Mouse (Mus musculus): ENCODE measurements around the gene Sh3glb1. TPM values are rescaled to one million over a fixed set of nuclear protein-coding genes. Genes with fewer than 3 reads are reported as not detected.
A peak's percentile ranks its signal among the peaks of the same experiment; 100 is the strongest.

Gene Sh3glb1
- total RNA-seq, 2 experiments from 2014 or later, result 182 to 202 TPM

DNA sequence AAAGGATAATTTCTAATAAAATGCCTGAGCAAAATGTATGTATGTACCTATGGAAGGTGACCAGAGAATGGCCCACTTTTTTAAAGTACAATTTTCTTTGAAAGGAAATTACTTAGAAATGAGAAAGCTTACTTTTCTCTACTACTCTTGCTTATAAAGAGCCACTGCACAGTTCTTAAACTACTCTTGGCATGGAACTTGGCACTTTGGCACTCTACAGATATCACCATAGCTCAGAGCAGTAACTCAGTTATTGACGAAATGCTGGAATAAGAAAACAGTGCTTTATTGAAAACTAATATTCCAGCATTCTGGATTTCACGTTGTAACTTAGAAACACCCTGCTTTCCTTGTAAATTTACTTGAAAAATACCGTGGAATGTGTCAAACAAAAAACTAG is 3.0 kb downstream of the Sh3glb1 start:
- ATAC-seq (replicated peaks; ENCODE audit: low FRiP score, poor library complexity, severe bottlenecking), result no peak

DNA sequence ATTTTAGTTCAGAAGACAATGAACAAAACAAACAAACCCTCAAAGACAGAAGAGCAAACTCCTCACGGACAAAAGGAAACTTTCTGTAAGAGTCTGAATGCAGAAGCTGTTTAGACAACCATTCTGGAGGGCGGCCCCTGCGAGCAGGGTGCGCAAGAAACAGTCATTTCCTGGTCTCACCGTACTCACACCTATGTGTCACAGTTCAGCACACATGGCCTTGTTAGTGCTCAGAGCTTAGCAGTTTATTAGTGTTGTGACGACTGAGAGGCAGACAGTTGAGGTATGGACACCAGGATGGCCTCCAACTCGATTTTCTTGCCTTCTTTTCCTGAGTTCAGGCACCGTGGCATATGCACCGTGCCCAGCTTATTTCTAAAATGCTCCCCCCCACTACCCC is 4.2 kb downstream of the Sh3glb1 start:
- no peak for ATAC-seq (replicated peaks; ENCODE audit: low FRiP score, poor library complexity, severe bottlenecking)

DNA sequence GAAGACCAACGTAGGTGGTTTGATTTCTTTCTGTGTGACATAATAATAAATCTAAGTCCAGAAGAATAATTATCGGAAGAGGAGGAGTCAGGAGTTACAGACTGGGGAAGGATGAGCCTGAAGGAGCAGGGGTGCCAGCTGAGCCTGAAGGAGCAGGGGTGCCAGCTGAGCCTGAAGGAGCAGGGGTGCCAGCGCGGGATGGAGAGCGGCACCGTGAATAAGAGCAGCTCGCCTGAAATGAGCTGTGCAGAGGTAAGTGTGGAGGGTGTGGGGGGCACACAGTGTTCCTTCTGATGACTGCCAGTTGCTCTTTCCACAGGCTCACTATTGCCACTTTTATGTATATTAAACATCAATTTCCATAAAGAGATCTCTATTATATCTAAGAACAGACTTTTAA is 5.1 kb downstream of the Sh3glb1 start:
- no peak for ATAC-seq (replicated peaks; ENCODE audit: low FRiP score, poor library complexity, severe bottlenecking)

DNA sequence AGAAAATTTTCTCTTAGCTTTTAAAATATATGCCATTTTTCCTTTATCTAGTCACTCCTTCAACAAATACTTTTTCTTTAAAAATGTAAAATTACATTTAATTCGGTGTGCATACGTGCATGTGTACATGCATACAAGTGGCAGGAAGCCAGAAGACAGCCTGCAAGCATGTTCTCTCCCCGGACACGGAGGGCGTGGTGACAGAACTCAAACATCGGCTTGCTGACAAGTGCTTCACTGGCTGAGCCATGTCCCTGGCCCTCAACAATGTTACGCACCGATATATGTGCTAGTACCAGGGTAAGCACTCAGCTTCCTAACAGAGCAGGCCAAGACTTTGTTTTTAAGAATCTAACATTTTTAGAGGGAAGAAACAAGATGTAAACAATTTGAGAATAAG is 5.5 kb downstream of the Sh3glb1 start:
- no peak for ATAC-seq (replicated peaks; ENCODE audit: low FRiP score, poor library complexity, severe bottlenecking)

DNA sequence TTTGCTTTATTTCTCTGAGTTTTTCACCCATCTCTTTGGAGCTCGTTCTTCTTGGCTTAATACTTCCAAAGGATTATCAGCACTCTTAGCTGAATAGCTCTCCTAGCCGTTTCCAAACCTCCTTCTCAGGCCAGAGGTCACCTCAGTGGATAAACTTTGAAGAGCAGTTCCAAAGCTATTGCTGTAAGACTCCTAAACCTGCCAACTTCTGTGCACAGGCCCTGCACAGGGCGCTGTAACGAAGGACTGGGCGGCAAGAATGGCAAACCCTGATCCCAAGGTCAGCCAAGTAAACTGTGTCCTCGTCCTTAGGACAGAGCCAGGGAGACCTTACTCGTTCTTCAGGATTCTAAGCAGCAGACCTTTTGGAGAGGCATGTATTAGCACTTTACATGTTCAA is 6.0 kb downstream of the Sh3glb1 start:
- no peak for ATAC-seq (replicated peaks; ENCODE audit: low FRiP score, poor library complexity, severe bottlenecking)

DNA sequence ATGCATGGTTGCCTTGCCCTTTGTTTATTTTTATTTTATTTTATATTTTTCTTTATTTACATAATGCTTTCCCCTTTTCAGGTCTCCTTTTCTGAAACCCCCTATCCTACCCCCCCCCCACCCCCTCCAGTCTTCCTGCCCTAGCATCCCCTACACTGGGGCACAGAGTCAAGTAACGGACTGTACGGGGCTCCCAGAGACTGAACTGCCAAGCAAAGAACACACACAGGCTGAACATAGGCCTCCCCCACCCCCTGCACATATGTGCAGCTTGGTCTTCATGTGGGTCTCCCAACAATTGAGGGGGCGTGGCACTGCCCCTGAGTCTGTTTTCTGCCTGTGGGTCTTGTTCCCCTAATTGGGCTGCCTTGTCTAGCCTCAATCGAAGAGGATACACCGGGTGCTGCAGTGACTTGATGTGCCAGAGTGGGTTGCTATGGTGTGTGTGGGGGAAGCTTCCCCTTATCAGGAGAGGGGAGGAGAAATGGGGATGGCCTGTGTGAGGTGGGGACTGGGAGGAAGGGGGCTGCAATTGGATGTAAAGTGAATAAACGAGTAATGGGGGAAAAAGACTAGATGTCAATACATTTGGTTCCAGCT is 8.4 kb downstream of the Sh3glb1 start:
- ATAC-seq (replicated peaks; ENCODE audit: low FRiP score, poor library complexity, severe bottlenecking), result no peak

DNA sequence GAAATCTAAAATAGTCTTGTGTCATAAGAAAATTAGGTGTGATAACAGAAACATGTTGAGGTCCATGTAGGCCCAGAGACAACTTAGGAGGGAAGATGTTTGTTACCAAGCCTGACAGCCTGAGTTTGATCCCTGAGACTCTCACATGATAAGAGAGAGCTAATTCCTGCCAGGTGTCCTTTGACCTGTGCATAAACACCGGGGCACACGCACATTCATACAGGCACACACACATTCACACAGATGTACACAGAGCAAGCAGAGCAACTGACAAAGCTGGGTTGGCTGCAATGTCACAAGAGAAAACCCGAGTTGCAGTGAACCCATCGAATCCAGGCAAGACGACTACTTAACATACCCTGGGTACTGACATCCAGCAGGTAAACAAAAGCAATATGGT is 11.5 kb downstream of the Sh3glb1 start:
- ATAC-seq (replicated peaks; ENCODE audit: low FRiP score, poor library complexity, severe bottlenecking), result no peak

DNA sequence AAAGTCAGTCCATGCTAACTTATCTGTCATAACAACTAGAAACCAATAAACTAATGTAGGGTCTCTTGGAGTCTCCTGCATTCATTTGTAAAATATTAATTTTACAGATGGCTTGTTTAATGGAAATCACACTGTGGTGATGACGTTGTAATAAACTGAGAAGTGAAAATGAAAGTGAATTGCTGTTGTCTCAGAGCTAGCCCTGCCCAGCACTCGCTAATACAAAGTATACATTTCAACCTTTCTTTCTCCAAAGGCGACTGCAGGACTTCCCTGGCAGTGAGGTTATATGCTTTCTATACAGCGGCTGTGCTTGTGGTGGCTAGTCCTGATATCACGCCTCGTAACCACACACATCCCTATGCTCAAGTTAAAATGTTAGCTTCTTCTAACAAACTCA is 16.2 kb downstream of the Sh3glb1 start:
- ATAC-seq (replicated peaks; ENCODE audit: low FRiP score, poor library complexity, severe bottlenecking), result peak; percentile 84

DNA sequence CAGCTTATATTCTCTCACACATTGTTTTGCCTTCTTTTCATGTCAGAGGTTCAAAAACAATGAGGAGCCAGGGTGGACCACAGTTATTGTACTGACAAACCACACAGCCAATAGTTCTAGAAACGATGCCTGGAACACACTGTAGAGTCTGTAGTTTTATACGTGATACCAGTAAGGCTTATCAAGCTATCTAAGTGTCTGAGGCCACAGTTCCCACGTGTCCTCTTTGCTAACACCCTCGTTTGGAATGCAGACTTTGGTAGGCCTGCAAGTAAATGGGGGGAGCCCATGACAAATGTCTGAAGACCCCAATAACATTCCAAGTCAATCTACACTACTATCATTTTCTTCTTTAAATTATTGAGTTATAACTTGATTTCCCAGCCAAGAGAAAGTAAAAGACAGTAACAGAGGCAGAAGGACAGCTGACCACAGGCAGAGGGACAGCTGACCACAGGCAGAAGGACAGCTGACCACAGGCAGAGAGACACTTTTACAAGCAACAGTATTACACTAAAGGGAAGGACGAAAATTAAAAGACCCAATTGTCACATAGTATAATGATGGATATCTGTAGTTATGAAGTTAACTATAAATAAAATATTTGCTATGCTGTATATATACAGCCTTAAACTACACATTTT is 21.2 kb downstream of the Sh3glb1 start:
- ATAC-seq (replicated peaks; ENCODE audit: low FRiP score, poor library complexity, severe bottlenecking), result no peak

DNA sequence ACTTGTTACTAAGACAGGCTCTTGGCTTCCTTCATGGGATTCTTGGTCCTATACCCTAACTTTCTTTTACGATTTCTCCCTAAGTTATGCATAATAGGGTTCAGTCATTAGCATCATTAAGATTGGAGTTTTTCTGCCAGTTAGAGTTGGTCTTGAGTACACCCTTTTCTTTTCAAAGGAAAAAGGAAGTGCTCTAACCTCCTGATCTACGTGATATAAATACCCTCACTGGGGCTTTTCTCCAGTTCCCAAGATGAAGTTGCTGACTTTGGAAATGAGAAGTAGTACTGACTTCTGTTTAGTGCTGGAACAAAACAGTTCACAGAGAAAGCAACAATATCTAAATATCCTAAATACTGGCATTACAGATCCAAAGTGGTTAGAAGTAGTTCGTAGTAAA is 22.2 kb downstream of the Sh3glb1 start:
- ATAC-seq (replicated peaks; ENCODE audit: low FRiP score, poor library complexity, severe bottlenecking), result no peak

DNA sequence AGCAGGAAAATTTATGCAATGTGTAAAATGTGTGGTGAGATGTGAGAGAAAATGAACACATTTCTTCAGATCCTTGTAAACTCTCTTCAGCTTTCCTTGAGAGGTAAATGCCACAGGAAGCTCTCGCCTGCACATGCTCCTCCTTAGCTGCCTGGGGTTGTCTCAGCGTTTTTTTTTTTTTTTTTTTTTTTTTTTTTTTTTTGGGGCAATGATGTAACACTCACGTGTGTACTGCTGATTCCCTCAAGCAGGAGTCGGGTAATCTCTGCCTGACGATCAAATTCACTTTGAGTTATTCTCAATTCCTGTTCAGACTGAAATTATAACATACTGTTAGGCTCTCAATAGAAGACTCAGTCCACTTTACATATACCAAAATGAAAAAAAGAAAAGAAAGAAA is 23.0 kb downstream of the Sh3glb1 start:
- no peak for ATAC-seq (replicated peaks; ENCODE audit: low FRiP score, poor library complexity, severe bottlenecking)

DNA sequence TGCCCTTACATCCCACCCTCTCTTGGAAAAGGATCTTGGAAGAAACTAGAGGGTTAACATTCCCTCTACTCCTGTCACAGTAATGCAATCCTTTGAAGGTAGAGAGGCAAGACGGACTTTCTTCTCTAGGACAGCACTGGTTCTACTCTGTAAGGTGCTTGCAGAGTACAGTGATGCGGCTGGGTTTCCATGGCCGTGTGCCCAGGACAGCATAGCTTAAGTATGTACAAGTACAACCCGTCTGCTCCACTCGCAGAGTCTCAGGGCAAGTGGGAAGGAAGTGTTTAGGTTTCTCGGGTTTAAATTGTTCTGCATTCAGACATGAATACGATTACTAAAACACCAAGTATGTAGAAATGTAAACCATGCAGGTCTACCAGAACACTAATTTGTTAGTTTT is 25.2 kb downstream of the Sh3glb1 start:
- no peak for ATAC-seq (replicated peaks; ENCODE audit: low FRiP score, poor library complexity, severe bottlenecking)

DNA sequence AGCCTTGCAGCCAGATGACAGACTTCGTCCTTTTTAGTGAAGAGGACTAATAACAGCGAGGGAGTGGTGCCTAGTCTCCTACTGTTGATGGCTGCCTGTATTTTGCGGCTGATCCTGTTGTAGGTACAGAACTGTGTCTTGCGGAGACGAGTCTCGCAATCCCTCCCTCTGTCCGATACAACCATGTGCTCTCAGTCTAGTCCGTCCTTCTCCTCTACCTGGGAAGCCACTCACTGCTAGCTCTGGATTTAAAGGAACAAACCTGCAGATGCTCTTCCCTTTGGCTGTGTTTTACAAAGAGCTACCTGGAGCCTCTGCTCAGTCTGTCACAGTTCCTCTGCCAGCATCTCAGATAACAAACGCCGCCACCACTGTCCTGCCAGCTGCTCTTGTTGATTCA is 26.1 kb downstream of the Sh3glb1 start:
- ATAC-seq (replicated peaks; ENCODE audit: low FRiP score, poor library complexity, severe bottlenecking), result no peak

DNA sequence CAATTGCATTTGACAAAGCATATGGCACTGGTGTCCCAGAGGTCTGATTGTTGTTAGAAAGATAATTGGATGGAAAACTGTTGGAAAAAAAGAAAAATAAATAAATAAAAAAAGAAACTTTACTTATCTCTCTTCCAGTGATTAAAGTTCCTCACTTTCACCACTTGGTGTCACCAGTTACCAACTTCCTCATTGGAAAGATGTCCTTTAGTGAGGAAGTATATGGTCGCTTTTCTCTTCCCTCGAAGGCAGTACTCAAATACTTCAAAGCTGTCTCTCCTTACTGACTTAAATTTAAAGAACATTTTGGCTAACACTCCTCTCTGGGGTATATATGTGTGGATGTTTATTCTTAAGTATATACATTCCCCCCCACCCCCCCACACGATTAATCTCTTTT is 28.1 kb downstream of the Sh3glb1 start:
- 0 out of 2 replicates have a peak, but pooled peaks have one; percentile 58 for ATAC-seq (replicated peaks; ENCODE audit: low FRiP score, poor library complexity, severe bottlenecking)

DNA sequence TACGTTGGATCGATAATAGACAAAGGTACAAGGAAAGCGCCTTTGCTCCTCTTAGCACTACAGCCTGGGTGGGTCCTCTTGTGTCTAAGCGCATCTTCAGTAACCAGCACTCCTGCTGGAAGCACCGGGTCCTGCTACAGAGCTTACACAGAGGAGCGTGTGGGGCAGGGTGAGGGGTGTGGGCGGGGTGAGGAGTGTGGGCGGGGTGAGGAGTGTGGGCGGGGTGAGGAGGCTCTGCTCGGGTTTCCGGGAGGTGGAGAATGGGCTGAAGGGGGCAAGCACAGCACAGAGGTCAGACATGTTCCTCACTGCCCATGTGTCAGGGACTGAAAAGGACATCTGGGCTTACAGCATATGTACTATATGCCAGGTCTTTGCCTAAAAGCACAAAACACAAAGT is 30.9 kb downstream of the Sh3glb1 start:
- ATAC-seq (replicated peaks; ENCODE audit: low FRiP score, poor library complexity, severe bottlenecking), result peak; percentile 91

DNA sequence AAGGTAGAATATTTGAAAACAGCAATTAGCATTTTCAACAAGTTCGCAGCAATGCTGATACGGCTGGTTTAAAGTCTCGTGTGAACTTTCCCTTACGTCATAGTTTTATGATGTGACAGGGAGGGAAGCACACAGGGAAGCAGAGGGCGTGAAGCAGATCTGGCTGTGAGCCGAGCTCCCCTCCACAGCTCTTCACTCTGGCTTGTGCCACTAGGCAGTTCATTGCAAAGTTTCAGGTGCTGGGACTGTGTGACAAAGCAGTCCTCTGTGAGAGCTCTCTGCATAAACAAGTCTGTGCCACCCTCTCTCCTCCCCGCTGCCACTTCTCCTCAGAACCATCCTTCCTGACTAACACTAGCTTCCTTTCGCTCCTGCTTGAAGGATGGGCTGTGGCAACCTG is 31.9 kb downstream of the Sh3glb1 start:
- no peak for ATAC-seq (replicated peaks; ENCODE audit: low FRiP score, poor library complexity, severe bottlenecking)

DNA sequence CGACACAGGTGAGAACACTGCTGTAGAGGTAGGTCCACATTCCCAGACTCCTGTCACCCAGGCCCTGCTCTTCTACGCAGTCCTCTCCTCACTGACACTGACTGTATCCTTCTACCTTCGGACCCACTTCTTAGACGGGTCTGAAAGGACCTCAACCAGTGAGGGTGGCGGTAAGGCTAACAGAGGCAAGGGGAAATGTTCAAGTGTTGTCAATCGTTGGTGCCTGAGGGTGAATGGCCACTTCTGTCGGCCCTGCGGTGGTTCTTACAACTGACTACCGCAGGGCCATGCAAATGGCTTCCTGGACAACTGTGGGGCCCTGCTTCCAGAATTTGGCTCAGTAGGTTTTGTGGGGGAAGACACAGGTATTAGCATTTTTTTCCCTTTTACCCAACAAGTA is 32.5 kb downstream of the Sh3glb1 start:
- no peak for ATAC-seq (replicated peaks; ENCODE audit: low FRiP score, poor library complexity, severe bottlenecking)

DNA sequence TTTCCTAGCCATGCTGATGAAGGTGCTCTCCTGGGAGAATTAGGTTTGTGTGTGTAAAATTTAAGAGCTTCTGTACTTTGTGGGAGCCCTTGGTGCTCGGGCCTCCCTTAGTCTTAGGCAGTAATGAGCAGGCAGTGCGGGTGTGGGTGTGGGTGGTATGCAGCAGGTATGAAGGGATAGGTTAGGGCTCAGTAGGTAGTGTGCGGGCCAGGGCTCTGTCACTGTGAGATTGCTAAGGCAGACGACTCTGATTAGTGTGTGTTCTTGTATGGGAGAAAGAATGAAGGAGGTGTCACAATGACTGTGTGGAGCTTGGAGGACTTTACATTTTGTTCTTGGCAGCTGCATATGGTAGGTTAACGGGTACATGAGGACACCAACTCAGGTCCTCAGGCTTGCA is 34.0 kb downstream of the Sh3glb1 start:
- ATAC-seq (replicated peaks; ENCODE audit: low FRiP score, poor library complexity, severe bottlenecking), result no peak

DNA sequence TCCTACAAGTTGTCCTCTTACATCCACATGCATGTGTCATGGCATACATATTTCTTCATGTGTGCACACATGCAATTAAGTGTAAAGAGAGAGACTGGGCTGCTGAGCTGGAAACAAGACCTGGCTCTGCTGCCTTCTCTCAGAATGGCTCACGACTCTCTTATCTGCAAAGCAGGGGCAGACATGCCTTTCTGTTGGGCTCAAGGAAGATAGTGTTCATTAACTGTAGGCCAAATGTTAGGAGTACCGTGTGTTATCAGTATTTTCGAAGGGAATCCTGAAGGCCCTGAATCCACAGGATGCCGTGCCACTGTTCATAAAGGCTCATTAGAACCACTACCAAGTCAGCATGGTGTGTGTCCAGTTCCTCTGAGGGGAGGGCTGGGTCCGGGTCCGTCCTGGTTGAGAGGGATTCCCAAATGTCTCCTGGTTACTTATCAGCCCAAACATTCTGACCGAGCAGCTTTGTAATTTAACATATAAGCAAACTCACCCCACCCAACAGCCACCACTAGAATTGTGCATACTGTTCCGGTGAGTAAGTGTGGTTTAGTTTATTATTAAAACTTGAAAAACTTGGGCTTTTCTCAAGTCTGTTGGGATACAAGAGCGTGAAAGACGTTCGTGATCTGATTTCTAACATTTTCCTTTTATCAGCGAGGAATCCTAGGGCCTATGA is 36.9 kb downstream of the Sh3glb1 start:
- ATAC-seq (replicated peaks; ENCODE audit: low FRiP score, poor library complexity, severe bottlenecking), result peak; percentile 84

DNA sequence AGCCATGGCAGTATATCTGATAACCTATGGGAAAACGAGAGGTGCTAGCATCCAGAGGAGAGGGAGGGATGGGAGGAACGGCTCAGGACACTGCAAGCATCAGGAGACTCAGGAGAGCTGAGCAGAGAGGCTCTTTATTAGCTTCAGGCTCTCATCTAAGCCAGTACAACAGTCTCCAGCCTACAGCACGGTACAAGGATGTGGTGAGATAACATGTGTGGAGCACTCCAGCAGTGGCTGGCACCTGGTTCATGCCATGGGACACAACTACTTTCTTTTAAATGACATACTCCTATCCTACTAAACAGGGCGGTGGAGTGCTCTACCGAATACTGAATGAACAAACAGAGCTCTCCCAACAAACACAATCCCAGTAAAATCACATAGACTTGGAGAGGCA is 38.6 kb downstream of the Sh3glb1 start:
- no peak for ATAC-seq (replicated peaks; ENCODE audit: low FRiP score, poor library complexity, severe bottlenecking)

DNA sequence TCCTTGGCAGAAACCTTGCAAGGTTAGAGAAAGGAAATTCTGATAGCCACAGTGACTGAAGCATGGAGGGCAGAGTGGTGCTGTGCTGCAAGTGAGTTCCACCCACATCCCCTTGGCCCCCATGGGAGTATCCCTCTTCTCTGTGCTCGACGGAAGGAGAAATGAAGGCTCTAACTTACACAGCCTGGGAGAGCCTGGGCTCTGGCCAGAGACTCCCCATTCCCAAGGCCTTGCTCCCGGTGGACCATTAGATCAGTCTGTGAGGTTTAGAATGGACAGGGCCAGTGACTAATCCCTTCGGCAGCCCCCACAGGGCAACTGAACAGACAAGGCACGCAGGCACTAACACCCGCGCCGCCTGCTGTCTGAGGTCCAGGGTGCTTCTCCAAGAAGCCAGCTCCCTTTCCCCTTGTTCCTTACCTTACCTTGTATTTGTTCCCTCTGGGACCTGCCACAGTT is 40.4 kb downstream of the Sh3glb1 start:
- ATAC-seq (replicated peaks; ENCODE audit: low FRiP score, poor library complexity, severe bottlenecking), result no peak
